Mouse (Mus musculus) CD4-positive helper T cell, adult 2 months (primary cell): ENCODE data around the gene Irak2.
"Not testable (repeated sequence)": the region's sequence is repeated elsewhere in the genome, so short reads cannot be mapped to it uniquely, and the experiment has no call there.

Experiments used
- DNase-seq: peaks from one replicate; pipeline ENCODE4 v3.0.0-alpha.2; 2012; ENCODE audit warnings: low read depth, missing footprints, low spot score

Gene Irak2

DNA sequence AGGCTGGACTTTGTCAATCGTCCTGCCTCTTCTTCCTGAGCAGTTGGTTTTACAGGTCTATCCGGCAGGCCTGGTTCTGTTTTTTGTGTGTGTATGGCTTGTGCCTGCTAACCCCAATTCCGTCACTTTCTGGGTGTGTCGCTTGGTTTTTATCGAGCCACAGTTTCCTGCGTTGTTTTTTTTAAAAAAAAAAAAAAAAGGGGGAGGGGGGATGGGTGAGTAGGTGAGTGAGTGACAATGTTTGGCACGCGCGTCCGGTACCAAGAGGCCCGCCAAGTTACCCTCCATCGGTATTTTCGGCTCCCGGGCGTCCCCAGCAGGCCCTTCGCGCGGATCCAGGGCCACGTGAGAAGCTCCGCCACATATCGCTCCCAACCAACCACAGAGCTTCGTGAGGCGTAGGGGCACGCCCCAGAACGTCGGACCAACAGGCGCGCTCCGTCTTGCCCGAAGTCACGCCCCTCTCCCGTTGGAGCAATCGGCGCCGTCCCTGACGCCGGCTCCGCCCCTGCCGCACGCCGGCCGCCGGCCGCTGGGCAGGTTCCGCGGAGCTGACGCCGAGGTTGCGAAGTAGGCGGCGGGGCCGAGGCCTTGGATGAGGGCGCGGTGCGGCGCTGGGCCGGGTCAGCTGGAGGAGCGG lies 58.4 kb downstream of the Irak2 start, which contains the start of gene Tatdn2:
Gene Tatdn2 (plus strand): TSS at position 469 of the 640 bp plus-strand sequence.
- DNase-seq: peak; percentile 100

DNA sequence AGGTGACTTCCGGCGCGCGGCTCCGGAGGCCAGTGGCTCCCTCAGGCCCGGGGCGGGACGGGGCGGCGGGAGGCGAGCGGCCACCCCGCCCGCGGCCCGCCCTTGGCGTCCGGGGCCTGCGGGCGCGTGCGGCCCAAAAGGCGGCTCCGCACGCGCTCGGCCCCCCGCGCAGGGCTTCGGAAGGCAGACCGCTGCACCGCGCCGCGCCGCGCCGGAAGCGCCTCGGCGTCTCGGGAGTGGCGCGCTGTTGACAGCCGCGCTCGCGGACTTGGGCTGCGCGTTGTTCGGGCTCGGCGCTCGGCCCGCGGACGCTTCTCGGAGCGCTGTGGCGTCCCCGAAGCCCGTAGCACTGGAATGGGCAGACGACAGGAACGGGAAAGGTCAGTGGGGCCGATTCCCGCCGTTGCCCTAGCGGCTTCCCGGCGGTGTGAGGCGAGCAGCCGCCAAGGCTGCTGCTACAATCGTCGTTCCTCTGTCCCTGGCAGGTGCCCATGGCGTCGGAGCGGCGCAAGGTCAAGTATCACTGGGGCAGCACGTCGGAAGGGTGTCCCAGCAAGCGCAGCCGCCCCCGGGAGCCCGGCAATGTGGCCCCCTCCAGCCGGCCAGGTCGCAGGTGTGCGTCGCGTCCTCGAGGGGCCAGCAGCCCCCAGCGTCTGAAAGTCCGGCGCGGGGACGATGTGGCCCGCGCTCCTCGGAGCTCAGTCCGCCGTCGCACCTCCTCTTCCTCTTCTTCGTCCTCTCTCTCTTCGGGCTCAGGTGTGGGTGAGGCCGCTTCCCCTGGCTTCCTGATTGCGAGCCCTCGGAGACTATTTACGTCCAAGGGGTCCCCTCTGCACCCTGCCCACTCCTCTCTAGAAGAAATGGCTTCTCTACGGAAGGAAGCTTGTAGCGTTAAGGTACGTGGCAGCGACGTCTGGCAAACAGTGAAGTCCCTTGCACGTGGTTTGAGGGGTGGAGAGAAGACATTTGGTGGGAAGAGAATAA lies 59.2 kb downstream of the Irak2 start:
- peak; percentile 59 for DNase-seq

DNA sequence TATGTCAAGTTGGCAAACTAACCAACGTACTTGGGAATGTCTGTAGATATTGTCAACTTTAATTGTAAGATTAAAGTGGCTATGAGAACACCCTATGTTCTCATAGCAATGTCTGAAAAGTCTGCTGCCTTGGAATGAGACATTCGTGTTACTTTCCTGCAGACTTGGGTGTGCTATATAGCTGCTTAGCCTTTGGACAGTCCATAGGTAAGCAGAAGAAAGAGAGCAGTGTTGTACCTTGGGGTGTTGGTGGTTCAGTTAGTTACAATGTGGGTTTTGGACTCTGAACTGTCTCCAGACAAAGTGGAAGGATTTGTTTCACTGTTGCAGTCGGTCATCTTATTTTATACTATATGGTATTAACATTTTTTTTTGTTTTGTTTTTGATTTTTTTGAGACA lies 74.5 kb downstream of the Irak2 start:
- no peak for DNase-seq

DNA sequence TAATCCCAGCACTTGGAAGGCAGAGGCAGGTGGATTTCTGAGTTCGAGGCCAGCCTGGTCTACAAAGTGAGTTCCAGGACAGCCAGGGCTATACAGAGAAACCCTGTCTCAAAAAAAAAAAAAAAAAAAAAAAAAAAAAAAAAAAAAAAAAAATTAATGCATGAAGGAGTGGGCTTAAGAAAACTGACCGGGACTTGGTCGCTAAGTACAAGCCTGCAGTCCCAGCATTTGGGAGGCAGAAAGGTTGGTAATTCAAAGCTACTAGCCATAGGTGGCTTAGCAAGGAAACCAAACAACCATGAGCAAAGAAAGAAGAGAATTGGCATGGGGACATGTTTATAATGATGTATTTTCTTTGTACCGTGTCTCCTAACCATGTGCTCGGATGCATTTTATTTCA lies 75.1 kb downstream of the Irak2 start:
- not testable (repeated sequence) for DNase-seq

DNA sequence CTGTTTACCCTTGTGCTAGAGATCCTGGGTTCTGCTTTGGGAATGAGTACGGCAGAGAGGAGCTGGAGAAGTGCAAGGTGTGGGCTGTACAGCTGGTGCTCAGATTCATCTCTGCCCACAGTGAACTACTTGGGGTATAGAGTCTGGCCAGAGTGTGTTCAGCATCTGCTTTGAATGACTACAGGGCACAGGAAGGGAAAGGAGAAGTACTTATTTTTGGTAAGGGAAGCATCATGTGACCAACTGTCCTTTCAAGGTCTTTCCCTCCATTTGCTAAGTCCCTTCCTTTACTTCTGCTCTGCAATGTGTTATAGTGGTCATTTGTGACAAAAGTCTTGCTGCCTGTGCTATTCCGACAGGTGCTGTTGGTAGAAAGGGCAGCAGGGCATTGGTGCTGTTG lies 76.0 kb downstream of the Irak2 start:
- DNase-seq: no peak

DNA sequence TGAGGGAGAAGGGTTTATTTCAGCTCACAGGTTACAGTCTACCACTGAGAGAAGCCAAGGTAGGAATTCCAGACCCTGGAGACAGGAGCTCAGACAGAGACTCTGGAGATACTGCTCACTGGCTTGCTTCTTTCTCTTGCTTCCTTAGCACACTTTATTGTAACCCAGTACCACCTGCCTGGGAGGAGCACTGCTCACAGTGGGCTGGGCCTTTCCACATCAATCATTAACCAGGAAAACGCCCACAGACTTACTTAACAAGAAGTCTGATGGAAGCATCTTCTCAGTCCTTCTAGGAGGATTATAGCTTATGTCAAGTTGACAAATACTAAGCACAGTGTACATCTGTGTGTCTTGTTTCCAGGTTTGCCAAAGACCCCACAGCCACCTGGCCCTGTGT lies 76.5 kb downstream of the Irak2 start:
- no peak for DNase-seq

DNA sequence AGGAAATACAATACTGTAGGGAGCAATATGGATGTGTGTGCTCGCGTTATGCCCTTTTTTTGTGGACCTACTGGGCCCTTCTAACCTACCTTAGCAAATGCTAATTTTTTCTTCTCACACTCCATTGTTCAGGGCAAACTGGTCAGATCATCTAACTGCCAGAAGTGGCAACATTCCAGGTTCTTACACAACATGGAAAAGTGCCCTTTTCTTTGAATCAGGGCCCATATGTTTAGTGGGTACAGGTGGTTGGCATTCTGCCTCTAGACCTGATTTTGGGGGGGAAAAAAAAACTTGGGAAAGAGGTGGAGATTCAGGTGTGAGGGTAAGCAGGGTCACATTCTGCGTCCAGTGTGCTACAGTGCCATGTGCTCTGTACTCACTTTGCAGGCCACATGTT lies 79.3 kb downstream of the Irak2 start:
- no peak for DNase-seq

DNA sequence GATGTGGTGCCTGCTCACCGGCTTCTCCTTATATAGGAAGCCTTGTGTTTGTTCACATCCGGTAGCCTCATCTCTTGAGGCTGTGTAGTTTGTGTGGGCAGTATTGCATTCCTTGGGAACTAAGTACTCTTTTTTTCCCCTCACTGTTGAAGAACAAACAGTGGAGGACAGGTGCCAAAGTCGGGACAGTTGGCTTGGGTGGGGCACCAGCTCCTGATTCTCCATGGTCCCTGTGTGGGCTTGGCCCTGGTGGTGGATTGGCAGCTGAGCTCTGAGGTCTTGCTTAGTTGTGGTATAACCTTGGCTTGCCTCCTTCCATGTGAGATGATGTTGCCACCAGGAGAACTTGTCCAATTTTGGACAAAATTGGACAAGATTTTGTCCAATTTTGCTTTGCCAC lies 81.6 kb downstream of the Irak2 start, which contains the start of gene Ghrl:
Gene Ghrl (minus strand): TSS at position 3 of the 400 bp plus-strand sequence.
- DNase-seq: no peak

DNA sequence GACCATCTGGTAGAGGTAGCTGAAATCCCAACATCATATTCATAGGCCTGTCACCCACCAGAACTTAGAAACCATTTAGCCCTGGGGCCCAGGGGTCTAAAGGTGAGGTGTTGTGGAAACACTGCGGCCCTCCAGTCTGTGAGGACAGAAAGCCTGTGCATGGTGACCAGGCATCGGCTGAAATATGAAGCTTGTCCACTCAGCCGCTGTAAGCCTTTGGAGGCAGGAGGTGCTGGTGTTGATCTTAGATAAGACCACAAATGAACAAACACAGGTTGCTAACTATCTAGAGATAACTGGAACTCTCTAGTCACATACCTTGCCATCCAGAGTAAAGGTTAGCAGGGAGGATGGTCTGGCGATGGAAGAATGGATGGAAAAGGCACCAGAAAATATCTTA lies 82.8 kb downstream of the Irak2 start:
- no peak for DNase-seq

DNA sequence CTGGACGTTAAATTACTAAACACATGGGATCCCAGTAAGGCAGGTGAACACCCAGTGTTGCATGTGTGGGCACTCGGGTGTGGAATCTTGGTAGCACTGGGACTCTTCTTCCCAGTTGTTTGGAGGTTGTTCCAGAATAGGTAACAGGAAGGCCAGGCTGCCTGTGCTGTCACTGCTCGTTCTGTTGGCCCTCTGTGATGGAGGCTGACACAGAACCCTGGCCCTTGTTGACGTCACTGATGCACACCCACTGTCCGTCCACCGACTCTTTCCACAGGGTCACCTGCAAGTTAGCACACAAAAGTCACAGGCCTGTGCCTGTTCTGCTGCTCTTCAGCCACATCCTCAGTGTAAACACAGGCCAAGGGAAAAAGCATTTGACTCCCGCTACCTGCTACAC lies 89.9 kb downstream of the Irak2 start:
- no peak for DNase-seq

DNA sequence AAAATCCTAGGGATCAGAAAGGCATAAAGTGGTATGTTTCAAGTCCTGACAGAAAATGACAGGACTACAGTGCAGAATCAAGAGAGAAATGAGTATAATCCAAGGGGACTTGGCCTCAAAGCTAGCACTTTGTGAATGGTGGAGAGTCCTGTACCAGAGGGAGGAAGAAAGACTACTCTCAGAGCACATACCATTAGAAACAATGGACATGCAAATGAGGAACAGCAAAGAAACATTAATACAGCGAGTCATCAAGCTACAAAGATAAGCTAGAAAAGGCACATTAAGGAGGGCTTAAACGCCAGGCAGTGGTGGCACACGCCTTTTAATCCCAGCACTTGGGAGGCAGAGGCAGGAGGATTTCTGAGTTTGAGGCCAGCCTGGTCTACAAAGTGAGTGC lies 93.0 kb downstream of the Irak2 start:
- no peak for DNase-seq

DNA sequence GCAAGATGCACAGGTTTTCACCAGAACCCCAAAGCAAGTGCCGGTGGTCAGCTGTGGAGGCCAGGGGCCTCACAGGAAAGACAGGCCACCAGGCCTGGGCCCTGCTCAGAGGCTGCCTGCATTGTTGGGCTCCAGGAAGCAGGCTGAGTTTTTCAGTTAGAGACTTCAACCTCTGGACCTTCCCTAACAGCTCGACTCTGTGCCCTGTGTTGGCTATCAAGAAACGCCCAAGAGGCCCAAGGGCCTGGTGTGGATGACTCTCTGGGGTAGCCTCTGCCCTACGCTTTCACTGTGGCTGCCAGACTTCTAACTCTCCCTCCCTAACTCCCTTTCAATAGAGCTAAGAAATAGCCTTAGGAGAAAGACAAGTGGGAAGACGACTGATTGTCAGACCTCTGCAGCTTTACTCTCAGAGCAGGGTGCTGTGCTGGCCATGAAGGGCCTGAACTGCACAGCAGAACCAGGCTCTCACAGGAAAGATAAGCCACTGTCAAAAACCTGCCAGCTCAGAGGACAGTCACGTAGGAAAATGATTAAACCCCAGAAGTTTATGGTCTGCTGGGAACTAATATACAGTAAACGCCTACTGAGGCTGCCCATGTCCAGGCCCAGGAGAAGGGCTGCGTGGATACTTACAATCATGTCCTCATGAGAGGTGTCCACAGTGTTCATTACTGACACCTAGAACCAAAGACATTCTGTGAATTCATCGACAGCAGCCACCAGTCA lies 99.2 kb downstream of the Irak2 start:
- no peak for DNase-seq

DNA sequence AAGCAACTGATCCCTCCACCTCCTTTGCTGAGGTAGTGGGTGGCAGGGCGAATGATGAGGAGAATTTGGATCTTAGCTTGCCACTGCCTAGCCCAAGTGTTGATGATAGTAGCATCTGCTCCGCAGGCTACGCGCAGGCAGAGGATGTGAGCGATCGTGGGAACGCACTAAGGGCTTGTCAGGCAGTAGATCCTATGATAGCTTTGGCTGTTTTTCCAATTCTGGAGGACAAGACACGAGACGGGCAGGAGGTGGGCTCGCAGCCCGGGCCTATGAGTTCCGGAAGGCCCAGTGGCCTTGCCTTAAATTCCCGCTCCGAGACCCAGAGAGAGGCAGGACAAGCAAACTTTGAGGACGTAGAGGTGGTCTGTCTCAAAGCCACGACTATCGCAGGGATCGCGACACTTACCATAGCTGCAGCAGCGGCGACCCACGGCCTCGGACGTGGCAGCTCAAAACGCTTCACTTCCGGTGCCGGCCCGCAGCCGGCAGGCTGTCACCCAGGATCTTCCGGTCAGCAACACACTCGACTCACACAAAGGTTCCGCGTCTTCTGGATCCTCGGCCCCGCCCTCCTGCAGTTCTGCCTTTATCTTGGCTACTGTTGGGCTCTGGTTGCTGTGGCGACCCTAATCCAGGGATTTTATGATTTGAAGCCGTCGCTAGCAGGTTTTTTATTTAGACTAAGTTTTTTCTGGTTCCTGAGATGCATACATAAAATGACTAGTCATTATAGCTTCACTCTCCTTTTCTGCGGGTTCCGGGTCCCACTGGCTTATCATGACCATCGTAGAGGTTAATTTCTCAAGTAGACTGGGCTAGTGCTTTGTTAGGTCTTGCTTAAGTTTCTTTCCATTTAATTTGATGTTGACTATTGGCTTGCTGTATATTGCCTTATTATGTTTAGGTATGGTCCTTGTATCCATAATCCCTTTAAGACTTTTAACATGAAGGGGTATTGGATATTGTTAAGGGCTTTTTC lies 102.3 kb downstream of the Irak2 start, which contains the start of gene Sec13:
Gene Sec13 (minus strand): TSS at position 508 of the 982 bp plus-strand sequence.
- peak; percentile 90 for DNase-seq

DNA sequence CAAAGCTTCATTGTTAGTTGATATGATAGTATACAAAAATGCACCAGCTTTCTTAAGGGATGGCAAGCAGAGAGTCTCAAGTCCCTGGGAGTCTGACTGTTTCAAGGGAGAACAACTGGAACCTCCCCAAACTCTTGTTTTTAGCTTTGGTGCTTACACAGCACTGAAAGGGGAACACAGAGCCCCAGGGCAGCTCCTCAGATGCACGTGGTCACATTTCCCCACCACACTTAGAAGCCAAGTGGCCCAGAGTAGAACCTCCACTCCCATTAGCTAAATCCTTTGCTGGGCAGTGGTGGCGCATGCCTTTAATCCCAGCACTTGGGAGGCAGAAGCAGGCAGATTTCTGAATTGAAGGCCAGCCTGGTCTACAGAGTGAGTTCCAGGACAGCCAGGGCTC lies 103.2 kb downstream of the Irak2 start:
- no peak for DNase-seq

DNA sequence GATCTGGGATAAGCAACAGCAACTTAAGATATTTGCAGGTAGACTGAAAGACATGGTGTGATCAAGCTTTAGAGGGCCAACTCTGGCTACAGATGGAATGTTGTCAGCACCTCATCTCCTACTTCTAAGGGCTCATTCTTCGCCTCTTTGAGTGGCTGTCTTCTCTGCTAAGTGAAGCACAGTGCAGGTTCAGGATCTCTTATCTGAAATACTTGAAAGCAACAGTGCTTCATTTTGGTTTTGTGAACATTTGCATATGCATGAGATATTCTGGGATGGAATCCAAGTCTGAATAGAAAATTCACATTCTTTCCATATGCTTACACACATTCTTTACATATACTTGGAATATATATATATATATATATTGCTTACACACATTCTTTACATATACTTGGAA lies 104.1 kb downstream of the Irak2 start:
- DNase-seq: no peak

DNA sequence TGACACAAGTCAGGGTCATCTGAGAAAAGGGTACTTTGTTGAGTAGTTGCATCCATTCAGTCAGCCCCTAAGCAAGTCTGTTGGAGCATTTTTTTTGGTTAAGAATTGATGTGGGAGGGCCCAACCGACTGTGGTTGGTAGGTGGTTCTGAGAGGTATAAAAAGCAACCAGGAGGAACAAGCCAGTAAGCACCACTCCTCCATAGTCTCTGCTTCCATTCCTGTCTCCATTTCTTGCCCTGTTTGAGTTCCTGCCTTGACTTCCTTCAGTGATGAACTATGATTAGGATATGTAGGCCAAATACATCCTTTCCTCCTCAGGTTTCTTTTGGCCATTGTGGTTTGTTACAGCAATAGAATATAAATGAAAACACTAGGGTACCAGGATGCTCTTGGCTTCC lies 104.8 kb downstream of the Irak2 start:
- no peak for DNase-seq
